Mouse (Mus musculus): ENCODE results near the gene Tlr9.

Tlr9 gene

GRCm38 (mm10) chr9:106222261-106222851 lies at the start of gene Tlr9:
TSS of gene Tlr9 (plus strand) at chr9:106222598.
- in situ Hi-C loops (cut with MboI; ENCODE audit: low sequenced_read_pairs), result no loop called here

DNA sequence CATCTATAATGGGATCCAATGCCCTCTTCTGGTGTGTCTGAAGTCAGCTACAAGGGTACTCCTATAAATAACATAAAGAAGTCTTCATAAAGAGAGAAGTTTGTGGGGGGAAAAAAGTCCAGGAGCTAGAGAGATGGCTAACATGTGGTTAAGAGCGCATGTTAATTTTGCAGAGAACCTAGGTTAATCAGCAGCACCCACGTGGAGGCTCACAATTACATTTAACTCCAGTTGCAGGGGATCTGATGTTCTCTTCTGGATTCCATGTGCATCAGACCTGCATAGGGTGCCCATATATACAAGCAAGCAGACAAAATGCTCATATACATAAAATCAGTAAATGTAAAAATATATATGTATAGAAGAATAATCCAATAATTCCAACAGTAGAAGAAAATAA lies 49.0 kb upstream of the Tlr9 start:
- in situ Hi-C loops (cut with MboI; ENCODE audit: low sequenced_read_pairs), result no loop called here

DNA sequence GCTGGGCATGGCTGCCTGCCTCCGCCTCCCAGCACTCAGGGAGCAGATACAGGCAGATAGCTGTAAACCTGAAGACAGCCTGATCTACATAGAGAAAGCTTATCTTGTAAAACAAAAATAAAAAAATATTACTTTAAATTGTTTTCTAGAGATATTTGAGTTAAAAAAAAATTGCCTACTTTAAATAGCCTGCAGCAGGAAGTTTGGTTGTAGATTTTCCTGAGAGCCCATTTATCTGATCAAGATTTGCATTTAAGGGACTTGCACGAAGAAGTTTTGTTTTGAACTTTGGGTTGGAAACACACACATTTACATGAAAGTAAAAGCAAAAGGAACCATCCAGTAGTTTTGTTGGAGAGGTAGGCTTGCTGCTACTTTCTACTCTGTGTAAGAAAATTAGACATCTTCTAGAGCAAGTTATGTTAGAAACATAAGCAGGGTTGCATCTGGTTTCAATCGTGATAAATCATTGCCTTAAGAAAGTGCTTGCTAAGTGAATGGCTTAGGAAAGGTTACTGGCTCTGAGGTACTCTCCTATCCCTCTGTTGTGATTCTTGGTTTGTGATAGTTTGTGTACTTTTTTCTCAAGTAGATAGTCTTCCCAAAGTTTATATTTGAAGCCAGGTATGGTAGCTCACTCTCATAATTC lies 46.7 kb upstream of the Tlr9 start:
- in situ Hi-C loops (cut with MboI; ENCODE audit: low sequenced_read_pairs), result no loop called here

- in situ Hi-C loops (cut with MboI; ENCODE audit: low sequenced_read_pairs), result no loop called here
Observed at GRCm38 (mm10) chr9:106176769-106177168, 45.6 kb upstream of the Tlr9 start.

GRCm38 (mm10) chr9:106177799-106178198 lies 44.6 kb upstream of the Tlr9 start:
- in situ Hi-C loops (cut with MboI; ENCODE audit: low sequenced_read_pairs), result no loop called here

GRCm38 (mm10) chr9:106179454-106179853 lies 42.9 kb upstream of the Tlr9 start:
- in situ Hi-C loops (cut with MboI; ENCODE audit: low sequenced_read_pairs), result no loop called here

DNA sequence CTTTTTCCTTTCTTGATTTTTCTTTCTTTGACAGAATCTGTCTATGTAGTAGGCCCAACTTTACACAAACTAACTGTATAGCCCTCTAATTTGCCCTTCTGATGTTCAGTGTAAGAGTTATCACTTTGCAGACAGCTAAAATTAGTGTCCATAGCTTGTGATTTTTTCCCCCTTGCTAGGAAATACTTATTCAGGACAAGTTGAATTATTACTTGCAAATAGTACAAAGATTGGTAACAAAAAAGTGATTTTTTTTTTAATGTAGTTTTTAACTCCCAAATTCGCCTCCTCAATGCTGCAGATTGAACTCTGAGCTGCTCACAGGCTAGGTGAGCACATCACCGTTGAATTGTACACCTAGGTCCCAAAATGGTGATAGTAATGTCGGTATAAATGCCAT lies 42.4 kb upstream of the Tlr9 start:
- in situ Hi-C loops (cut with MboI; ENCODE audit: low sequenced_read_pairs), result no loop called here

DNA sequence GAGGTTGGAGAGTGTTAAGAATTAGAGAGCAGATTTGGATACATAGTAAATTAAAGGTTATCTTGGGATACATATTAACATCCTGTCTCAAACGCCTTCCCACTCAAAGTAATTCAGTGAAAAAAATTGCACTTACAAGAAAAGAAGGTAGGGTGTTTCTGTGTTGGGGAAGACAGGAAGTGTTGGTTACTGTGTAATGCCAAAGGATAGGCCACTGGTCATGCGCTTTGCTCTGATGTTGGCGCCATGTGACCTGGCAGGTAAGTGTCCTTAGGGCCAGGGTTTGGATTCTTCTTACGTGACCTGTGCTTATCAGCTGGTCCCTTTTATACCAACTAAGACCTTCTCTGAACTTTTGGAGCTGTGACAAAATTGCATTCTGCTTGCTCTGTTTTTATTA lies 40.3 kb upstream of the Tlr9 start:
- in situ Hi-C loops (cut with MboI; ENCODE audit: low sequenced_read_pairs), result no loop called here

GRCm38 (mm10) chr9:106183996-106184395 lies 38.4 kb upstream of the Tlr9 start:
- in situ Hi-C loops (cut with MboI; ENCODE audit: low sequenced_read_pairs), result no loop called here

DNA sequence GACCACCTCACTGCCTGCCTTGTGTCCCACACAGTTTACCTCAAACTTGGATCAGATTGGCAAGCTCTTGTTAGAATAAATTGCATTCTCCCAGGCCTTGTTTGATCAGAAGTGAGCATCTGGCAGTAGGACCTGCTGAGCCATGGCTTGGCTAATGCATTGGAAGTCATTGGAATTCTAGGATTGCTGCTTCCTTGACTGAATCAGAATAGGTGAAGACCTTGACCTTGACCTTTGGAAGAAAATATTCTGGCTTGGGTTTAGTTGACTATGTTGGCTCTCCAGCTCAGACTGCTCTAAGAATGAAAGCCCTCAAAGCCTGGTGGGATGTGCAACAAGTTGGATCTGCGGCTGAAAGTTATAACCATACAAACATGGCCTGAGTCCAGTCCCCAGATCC lies 31.0 kb upstream of the Tlr9 start:
- in situ Hi-C loops (cut with MboI; ENCODE audit: low sequenced_read_pairs), result no loop called here

DNA sequence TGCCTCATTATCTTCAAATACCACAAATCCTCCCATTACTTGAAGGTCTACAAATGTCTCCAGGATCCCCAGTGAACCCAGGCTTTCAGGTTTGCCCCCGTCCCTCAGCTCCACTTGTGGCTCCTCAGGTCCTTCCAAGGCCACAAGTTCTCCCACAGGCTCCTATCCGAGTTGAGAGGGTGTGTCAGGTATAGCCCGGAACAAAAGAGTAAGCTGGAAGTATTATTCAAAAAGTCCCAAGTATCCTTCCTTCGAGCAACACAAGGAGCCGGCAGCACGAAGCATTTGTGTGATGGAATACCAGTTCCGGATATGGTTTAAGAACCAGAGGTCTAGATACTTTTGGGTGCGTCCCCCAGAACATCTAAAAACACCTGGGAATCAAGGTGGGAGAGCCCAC lies 30.4 kb upstream of the Tlr9 start:
- in situ Hi-C loops (cut with MboI; ENCODE audit: low sequenced_read_pairs), result no loop called here

DNA sequence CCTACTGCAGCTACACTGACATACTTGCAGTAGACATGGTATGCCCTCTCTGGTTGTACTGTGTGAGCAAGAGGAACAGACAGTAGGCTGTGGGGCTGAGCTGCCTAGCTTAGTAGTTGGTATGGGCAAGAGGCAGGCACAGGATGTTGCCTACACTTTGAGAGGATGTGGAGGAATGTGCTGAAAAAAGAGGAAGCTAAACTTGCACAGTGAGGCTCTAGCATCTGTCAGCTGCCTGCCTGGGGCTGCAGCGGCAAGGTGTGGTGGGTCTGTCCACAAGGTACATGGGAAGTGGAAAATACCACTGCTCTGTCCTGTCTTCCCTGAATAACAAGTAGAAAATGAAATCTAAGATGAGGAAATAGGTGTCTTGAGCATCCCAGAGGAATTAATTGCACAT lies 29.4 kb upstream of the Tlr9 start:
- in situ Hi-C loops (cut with MboI; ENCODE audit: low sequenced_read_pairs), result no loop called here

GRCm38 (mm10) chr9:106193930-106194807 lies 28.2 kb upstream of the Tlr9 start:
- in situ Hi-C loops (cut with MboI; ENCODE audit: low sequenced_read_pairs), result no loop called here

- in situ Hi-C loops (cut with MboI; ENCODE audit: low sequenced_read_pairs), result no loop called here
Observed at GRCm38 (mm10) chr9:106195693-106196092, 26.7 kb upstream of the Tlr9 start.

DNA sequence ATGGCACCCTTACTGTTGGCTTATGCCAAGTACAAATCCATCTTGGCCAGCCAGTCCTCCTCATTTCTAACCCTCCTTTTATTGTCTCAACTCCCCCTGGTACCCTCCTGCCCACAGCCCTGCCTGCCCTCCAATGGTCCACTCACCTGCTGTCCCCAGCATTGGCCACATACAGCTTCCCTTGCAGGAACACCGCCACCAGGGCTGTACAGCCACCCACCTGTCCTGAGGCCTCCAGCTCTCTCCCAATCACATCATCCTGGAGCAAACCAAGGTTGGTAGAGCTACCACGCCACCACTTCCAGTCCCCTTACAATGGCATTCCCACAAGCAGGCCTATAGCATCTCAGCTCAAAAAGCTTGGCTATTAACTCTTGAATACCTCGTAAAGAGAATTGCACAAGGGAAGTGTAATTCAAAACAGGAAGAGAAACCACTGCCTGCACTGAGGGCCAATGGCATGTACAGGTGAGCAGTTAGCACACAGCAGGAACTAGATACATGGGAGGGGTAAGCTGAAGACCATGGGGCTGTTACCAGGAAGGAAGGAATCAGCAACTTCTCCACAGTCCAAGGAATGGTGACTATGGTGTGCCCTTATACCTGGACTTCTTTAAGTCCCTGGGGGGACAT lies 25.2 kb upstream of the Tlr9 start:
- in situ Hi-C loops (cut with MboI; ENCODE audit: low sequenced_read_pairs), result no loop called here

DNA sequence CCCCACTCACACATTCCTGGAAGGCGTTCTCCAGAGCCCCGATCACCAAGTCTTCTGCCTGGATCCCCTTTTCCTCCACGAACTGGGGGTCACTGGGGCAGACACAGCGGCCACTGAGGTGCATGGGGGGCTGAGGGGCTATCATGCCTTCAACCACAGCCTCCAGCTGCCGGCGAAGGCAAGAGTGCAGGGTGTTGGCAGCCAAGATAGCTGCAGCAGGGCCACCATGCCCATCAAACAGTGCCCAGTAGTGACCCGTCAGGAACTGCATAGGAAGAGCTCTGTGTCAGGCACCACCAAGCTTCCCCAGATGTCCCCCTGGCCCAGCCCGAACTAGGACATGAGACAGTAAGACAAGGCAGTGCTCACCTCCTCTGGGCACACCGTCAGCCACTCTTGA lies 24.7 kb upstream of the Tlr9 start:
- in situ Hi-C loops (cut with MboI; ENCODE audit: low sequenced_read_pairs), result no loop called here

GRCm38 (mm10) chr9:106198962-106199458 lies 23.4 kb upstream of the Tlr9 start:
- in situ Hi-C loops (cut with MboI; ENCODE audit: low sequenced_read_pairs), result no loop called here

DNA sequence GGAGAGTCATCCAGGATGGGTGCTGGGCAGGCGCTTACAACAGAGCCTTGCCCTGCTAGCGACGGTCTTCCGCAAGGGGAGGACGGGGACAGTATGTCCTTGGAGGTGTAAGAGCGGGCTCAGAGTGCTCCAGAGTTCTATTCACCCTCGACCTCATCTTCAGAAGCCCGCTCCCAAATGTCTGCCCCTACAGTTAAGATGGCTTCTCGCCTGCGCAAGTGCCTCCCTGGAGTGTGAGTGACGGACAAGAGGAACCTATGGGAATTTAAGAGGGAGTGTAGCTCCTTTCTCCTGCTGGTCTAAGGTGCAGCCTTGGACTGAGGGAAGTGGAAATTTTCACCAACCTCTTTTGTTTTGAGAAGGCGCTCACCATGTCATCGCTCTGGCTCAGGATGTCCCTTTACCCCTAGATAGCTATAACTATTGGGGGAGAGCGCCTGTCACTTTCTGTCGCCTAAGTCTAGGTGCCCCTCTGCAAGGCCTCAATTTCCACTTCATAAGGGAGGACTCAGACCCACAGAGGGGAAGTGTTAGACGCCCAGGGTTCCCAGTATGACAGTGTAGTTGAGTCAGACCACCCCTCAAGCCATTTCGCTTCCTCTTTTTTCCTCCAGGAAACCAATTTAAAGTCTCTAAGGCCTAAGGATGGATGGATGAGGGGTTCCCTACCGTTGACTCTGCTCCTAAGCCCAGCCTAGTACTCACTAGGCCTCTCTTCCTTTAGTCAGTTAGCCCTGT lies 22.7 kb upstream of the Tlr9 start, which contains the start of gene Ppm1m:
Ppm1m (minus strand) TSS at position 212 of the 738 bp plus-strand sequence.
- in situ Hi-C loops (cut with MboI; ENCODE audit: low sequenced_read_pairs), result no loop called here

GRCm38 (mm10) chr9:106201895-106202294 lies 20.5 kb upstream of the Tlr9 start:
- in situ Hi-C loops (cut with MboI; ENCODE audit: low sequenced_read_pairs), result no loop called here

DNA sequence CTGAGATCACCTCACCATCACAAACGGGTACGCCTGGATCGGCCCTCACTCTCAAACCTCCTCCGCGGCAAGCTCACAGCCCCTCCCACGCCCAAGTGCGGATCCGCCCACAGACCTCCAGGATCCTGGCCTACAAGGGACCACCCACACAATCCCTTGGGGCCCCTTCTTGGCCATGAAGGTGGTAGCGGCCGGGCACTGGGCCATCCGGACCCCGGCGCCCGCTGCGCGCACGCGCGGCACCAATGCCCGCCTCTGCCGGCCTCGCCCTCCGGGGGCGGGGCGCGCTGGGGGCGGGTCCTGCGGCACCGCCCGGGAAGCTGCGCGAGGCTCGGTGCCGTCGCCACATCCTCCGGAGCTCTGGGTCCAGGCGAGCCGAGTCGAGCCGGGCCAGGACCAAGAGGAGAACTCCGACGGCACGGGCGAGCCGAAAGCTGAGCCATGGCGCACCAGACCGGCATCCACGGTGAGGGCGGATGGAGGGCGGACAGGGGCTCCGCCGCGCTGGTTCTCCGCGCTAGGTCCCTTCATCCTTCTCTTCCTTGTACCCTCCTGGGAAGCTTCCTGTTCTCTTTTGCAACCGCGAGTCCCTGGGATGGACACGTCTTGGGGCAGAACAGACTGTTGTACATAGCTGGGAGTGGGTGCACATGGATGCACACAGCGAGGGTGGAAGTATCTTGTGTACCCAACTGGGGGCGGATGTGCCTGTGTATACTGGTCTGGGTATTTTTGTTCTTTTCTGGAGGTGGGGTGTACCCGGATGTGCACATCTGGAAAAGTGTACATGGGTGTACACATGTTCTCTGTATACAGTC lies 19.4 kb upstream of the Tlr9 start, which contains the start of gene Twf2:
Twf2 (plus strand) TSS at position 290 of the 818 bp plus-strand sequence.
- in situ Hi-C loops (cut with MboI; ENCODE audit: low sequenced_read_pairs), result no loop called here
